Mouse (Mus musculus) stomach, embryonic 14.5 days (tissue): ENCODE measurements around the gene Gm5089. TPM values are rescaled to one million over a fixed set of nuclear protein-coding genes. Genes with fewer than 3 reads are reported as not detected.

ENCODE experiments used
- ATAC-seq: fragments of 200-750 bp; cut with Nextera tagmentation; 2 replicates; pipeline ENCODE4 v1.8.0; 2017; ENCODE audit warnings: low read depth, moderate TSS enrichment; ENCODE audit not compliant: insufficient number of reproducible peaks, insufficient read depth, low FRiP score
- H3K27ac ChIP-seq: fragments of 300-500 bp; sonication (generic); 2 replicates; pipeline ENCODE4 v1.5.1; 2014; ENCODE audit warnings: mild to moderate bottlenecking, low read length, moderate library complexity, mixed read lengths
- H3K27me3 ChIP-seq: fragments of 300-500 bp; sonication (generic); 2 replicates; pipeline ENCODE4 v1.6.1; 2014; ENCODE audit warnings: low read length, control low read depth, mixed read lengths; ENCODE audit not compliant: control insufficient read depth, insufficient read depth
- H3K36me3 ChIP-seq: fragments of 300-500 bp; sonication (generic); 2 replicates; pipeline ENCODE4 v1.6.1; 2014; ENCODE audit warnings: mild to moderate bottlenecking, control low read depth, low read length, moderate library complexity, mixed read lengths; ENCODE audit not compliant: control insufficient read depth, insufficient read depth
- H3K4me1 ChIP-seq: fragments of 300-500 bp; sonication (generic); 2 replicates; pipeline ENCODE4 v1.6.1; 2014; ENCODE audit warnings: low read length, control low read depth, mixed read lengths; ENCODE audit not compliant: control insufficient read depth, insufficient read depth
- H3K4me2 ChIP-seq: fragments of 300-500 bp; sonication (generic); replicated peaks from 2 replicates; pipeline ENCODE4 v1.6.1; 2014; ENCODE audit warnings: low read depth, low read length, control low read depth
- H3K4me3 ChIP-seq: fragments of 300-500 bp; sonication (generic); 2 replicates; pipeline ENCODE4 v1.5.1; 2014; ENCODE audit warnings: low read depth, low read length, control low read depth
- H3K9ac ChIP-seq: fragments of 300-500 bp; sonication (generic); replicated peaks from 2 replicates; pipeline ENCODE4 v1.6.1; 2014; ENCODE audit warnings: low read depth, mild to moderate bottlenecking, control low read depth, low read length, moderate library complexity, mixed read lengths
- H3K9me3 ChIP-seq: fragments of 300-500 bp; sonication (generic); 2 replicates; pipeline ENCODE4 v1.6.1; 2016; ENCODE audit warnings: low read depth, low read length, control low read depth; ENCODE audit not compliant: control insufficient read depth
- WGBS: fragments of 180-500 bp; shearing (Covaris S2); extraction: QIAGEN DNeasy Blood & Tissue Kit; methylation state at CpG from one replicate; pipeline ENCODE4 v1.1.7; 2014; 5-methylcytosine and 5-hydroxymethylcytosine counted together
- polyA plus RNA-seq: library from polyadenylated mRNA; unstranded; fragments of >200 nt; fragmentation: Nextera tagmentation; extraction: Ambion mirVana; gene quantifications from 2 replicates; pipeline ENCODE4 v1.2.1, GENCODE M21; 2014

The Gm5089 gene
- not detected in 2 replicates for polyA plus RNA-seq

- peak; percentile 61 for ATAC-seq
- no peaks in the 10 kb centered on the region for H3K36me3 ChIP-seq
- no peak within 1 kb of the TSS for H3K27ac ChIP-seq
- peak within 1 kb of the TSS; percentile 16 for H3K4me3 ChIP-seq
- peak within 1 kb of the TSS; percentile 39 for H3K4me2 ChIP-seq
- H3K9ac ChIP-seq: no peak within 1 kb of the TSS
- WGBS: 2% methylated on average over 51 of the region's 59 CpGs
- peaks cover 51% of the 10 kb centered on the region for H3K27me3 ChIP-seq
- H3K4me1 ChIP-seq: peaks cover 6% of the 10 kb centered on the region; the same call in 1 of the 2 replicates
- H3K9me3 ChIP-seq: no peaks in the 10 kb centered on the region
These were observed at the start of gene Gm5089 for GRCm38 (mm10) chr14:122450496-122451382. Gene Gm5089, minus strand, starts transcription at chr14:122451115.

DNA sequence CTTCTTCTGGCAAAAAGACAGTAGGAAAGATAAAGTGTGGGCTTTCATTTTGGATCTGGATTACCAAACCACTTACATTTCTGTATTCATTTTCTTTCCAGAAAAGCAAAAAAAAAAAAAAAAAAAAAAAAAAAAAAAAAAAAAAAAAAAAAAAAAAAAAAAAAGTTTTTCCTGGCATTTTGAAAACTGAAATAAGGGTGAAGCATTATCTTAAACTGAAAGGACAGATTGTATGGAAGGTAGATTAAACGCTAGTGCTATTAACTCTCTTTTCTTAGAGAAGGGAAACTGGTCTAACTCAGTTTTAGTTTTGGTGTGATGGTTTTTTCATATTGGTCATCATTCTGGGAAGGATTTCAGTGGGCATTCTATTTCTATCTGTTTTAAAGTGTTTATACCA lies 41.1 kb upstream of the Gm5089 start:
- Histone ChIP-seq H3K9ac (no peak overlapping the region), H3K27me3 (peaks cover 35% of the 10 kb centered on the region), H3K4me2 (no peak overlapping the region), H3K36me3 (no peaks in the 10 kb centered on the region), H3K9me3 (no peaks in the 10 kb centered on the region), H3K4me3 (no peak overlapping the region), H3K4me1 (no peaks in the 10 kb centered on the region), H3K27ac (no peak overlapping the region)
- no peak for ATAC-seq
- WGBS: 71% methylated on average over 1 of the region's 1 CpGs

DNA sequence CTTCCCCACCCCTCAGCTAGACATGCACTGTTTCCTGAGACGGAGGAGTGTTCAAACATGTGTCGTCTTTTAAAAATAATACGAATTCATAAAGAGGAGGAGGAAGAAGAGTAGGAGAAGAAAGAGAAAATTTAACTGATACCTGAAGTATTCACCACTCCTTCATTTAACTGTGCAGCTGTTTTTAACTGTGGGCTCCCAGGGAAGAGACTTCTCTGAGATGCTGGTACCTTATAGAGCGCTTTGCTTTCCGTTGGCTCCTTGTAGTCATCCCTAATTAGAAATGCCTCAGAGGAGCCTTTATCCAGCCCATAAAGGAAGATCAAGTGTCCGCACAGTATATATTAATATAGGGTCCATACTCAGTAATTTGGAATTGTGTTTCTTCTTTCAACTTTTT lies 40.6 kb upstream of the Gm5089 start:
- no peak overlapping the region for H3K4me2 ChIP-seq
- no peaks in the 10 kb centered on the region for H3K9me3 ChIP-seq
- no peaks in the 10 kb centered on the region for H3K36me3 ChIP-seq
- H3K9ac ChIP-seq: no peak overlapping the region
- H3K4me1 ChIP-seq: no peaks in the 10 kb centered on the region
- no peak overlapping the region for H3K27ac ChIP-seq
- H3K4me3 ChIP-seq: no peak overlapping the region
- 69% methylated on average over 6 of the region's 6 CpGs for WGBS
- peaks cover 37% of the 10 kb centered on the region for H3K27me3 ChIP-seq
- no peak for ATAC-seq

DNA sequence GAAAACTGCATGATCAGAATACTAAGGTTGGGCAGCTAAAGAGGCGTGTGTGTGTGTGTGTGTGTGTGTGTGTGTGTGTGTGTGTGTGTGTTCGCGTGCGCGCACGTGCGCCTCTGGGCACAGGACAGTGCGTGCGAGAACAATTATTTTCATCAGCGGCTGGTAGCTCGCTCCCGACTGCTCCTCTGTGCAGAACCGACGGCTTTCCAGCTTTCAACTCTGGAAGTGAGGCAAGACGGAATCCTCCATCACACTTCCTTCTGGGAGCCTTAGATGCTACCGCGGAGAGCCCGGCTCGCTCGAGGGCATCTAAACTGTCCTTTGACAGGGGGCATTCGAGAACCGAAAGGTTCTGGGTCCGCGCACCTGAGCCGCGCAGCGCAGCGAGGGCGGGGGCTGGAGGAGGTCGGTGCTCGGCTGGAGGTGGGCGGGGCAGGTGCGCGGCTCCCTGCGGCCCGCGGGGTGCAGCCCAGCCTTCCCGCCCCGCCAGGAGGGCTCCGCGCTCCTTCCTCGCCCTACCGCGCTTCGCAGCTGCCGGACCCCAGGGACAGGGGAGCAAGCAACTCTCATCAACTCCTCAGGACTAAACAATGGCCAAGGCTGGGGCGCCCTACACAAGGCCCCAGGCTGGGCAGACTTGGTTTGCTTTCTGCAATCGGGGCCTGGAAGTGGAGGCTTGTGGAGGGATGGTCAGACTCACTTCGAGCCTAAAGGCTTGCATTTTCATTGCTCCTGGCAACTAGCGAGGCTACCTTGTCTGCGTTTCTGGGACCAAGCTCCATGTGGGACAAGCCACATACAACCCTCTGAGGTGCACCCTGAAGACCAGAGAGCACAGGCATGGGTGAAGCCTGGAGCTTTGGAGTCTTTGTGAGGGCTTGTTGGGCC lies 39.8 kb upstream of the Gm5089 start, which contains the start of gene Gm10837:
Gene Gm10837 (plus strand): TSS at position 146 of the 888 bp plus-strand sequence.
- Histone ChIP-seq H3K9me3 (no peaks in the 10 kb centered on the region), H3K4me3 (peak within 1 kb of the TSS; percentile 9; the same call in 1 of the 2 replicates), H3K36me3 (no peaks in the 10 kb centered on the region), H3K4me1 (no peaks in the 10 kb centered on the region), H3K4me2 (peak within 1 kb of the TSS; percentile 15; the same call in 1 of the 2 replicates), H3K9ac (no peak within 1 kb of the TSS), H3K27me3 (peaks cover 41% of the 10 kb centered on the region), H3K27ac (no peak within 1 kb of the TSS)
- WGBS: 2% methylated on average over 49 of the region's 51 CpGs
- ATAC-seq: peak; percentile 46; the same call in 1 of the 2 replicates

- H3K27me3 ChIP-seq: peaks cover 47% of the 10 kb centered on the region
- H3K9ac ChIP-seq: no peak overlapping the region
- ATAC-seq: no peak
- no peak overlapping the region for H3K4me2 ChIP-seq
- H3K4me3 ChIP-seq: no peak overlapping the region
- H3K36me3 ChIP-seq: no peaks in the 10 kb centered on the region
- no peaks in the 10 kb centered on the region for H3K4me1 ChIP-seq
- H3K27ac ChIP-seq: no peak overlapping the region
- H3K9me3 ChIP-seq: no peaks in the 10 kb centered on the region
- WGBS: 3% methylated on average over 12 of the region's 12 CpGs
These were observed 38.9 kb upstream of the Gm5089 start for GRCm38 (mm10) chr14:122489686-122490414.

- Histone ChIP-seq H3K4me1 (no peaks in the 10 kb centered on the region), H3K9ac (no peak overlapping the region), H3K9me3 (no peaks in the 10 kb centered on the region), H3K27ac (no peak overlapping the region), H3K36me3 (no peaks in the 10 kb centered on the region), H3K4me2 (no peak overlapping the region), H3K27me3 (peaks cover 54% of the 10 kb centered on the region), H3K4me3 (no peak overlapping the region)
- no peak for ATAC-seq
- 0% methylated on average over 5 of the region's 5 CpGs for WGBS
These were observed 38.1 kb upstream of the Gm5089 start for GRCm38 (mm10) chr14:122489041-122489440.

DNA sequence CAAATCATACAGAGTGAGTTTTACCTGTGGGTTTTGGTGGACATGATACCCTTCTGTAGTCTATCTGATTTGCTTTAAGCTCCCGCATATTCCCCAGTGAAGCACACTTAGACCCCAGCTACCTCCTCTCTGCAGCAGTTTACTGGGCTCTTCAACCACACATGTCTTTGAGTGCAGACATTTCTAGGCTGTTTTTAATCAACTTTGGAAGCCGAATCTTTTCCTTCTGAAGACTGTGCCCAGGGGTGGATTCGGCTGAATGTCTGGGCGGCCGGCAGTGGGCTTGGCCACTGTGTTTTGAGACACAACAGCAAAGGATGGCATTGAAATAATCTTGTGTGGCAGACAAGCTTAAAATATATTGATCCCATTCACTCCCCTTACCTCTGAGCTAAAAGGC lies 36.5 kb upstream of the Gm5089 start:
- H3K4me2 ChIP-seq: no peak overlapping the region
- no peaks in the 10 kb centered on the region for H3K4me1 ChIP-seq
- no peak overlapping the region for H3K27ac ChIP-seq
- 2% methylated on average over 5 of the region's 5 CpGs for WGBS
- no peak for ATAC-seq
- peaks cover 59% of the 10 kb centered on the region for H3K27me3 ChIP-seq
- H3K4me3 ChIP-seq: no peak overlapping the region
- no peak overlapping the region for H3K9ac ChIP-seq
- H3K36me3 ChIP-seq: no peaks in the 10 kb centered on the region
- H3K9me3 ChIP-seq: no peaks in the 10 kb centered on the region

GRCm38 (mm10) chr14:122486611-122487010 lies 35.7 kb upstream of the Gm5089 start:
- H3K4me1 ChIP-seq: no peaks in the 10 kb centered on the region

More at GRCm38 (mm10) chr14:122486611-122487010, 35.7 kb upstream of the Gm5089 start:
- Histone ChIP-seq H3K36me3 (no peaks in the 10 kb centered on the region), H3K9me3 (no peaks in the 10 kb centered on the region), H3K27me3 (peaks cover 66% of the 10 kb centered on the region), H3K4me3 (no peak overlapping the region), H3K9ac (no peak overlapping the region), H3K4me2 (no peak overlapping the region), H3K27ac (no peak overlapping the region)
- WGBS: 16% methylated on average over 1 of the region's 1 CpGs
- no peak for ATAC-seq
